Mouse (Mus musculus) erythroblast, embryonic 14.5 days (primary cell): ENCODE measurements around the gene Gins2.

Experiments
- GATA1 ChIP-seq: IDR thresholded peaks from 2 replicates; pipeline ENCODE4 v1.6.1; 2012; ENCODE audit warnings: low read length, inconsistent platforms, mixed read lengths
- TAL1 ChIP-seq: IDR thresholded peaks from 3 replicates; pipeline ENCODE4 v1.6.1; 2012; ENCODE audit warnings: low read length, inconsistent platforms, mixed read lengths

DNA sequence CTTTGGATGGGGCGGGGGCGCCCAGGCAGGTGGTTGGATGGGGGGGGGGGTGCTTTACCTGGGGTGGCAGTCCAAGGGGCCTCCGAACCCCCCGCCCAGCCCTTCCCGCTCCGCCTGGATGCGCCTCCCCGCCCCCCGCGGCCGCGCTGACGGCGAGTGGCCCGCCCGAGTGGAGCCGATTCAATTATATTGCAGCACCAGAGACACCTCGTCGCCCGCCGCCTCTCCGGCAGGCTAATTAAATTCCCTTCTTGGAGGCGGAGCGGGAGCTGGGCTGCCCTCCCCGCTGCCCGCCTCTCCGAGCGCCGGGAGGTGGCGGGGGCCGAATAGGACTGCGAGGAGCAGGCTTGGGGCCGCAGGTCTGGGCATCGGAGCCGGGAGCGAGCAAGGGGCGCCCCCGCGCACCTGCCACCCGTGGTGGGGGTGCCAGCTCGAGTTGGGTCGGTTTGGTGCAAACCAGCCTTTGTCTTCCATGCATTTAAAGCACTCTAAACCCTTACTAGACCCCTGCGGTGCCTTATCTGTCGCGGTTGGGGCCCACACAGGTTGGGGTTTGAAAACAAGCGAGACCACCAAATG lies 51.2 kb downstream of the Gins2 start:
- TF ChIP-seq GATA1, result no peak
- TF ChIP-seq TAL1, result no peak
